9 mouse cellular contexts compared by ENCODE assay signal in the genomic region with DNA sequence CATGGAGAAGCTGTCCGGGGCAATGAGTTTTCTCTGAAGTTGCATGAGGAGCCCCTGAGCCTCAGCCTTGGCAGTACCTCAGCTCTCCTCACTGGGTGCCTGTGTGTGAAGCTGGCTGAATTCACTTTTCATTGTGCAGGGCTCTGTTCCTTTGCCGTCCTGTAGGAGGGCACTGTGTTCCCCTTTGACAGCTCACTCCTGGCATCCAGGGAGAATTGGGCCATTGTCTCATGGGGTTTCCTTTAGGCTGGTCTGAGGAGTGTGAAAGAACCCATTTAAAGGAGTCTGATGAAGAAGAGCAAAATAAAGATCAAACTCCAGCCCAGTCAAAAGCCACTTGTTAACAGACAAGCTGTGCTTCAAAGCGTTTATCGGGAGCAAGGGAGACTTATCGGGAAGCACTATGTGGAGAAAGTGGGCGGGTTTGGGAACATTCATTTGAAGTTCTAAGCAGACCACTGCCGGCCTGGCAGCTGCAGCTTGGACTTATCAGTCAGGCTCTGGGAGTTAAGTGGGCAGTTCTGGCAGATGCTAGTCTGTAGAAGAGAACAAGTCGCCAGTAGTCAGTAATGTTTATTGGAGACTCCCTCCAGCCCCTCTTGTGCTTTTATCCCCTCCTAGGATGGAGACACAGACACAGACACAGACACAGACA. TPM values are rescaled to one million over a fixed set of nuclear protein-coding genes. Genes with fewer than 3 reads are reported as not detected.
DNase-seq lines count a peak whose midpoint lies in the region; ATAC-seq lines count a peak whose summit lies in the region.
"Had no signal": no experiment of that assay in that cellular context is flagged by ENCODE, and none has a peak within 500 bp of the region (broad histone marks: within the 10 kb centered on the region; RNA-seq: fewer than 3 reads in every experiment).

No protein-coding gene starts in this region.

- no peak overlapping the region for H3K4me3 ChIP-seq in forebrain, embryonic 13.5 days
- H3K4me3 ChIP-seq in midbrain, embryonic 14.5 days (replicated peaks; ENCODE audit: low read depth, low read length), result no peak overlapping the region

- 18% methylated on average over 8 of the region's 8 CpGs for WGBS in forebrain, embryonic 13.5 days
- 10% methylated on average over 8 of the region's 8 CpGs for WGBS in midbrain, embryonic 14.5 days

- H3K4me2 ChIP-seq in forebrain, embryonic 13.5 days, result no peak overlapping the region
- no peak overlapping the region for H3K4me2 ChIP-seq in midbrain, embryonic 14.5 days (ENCODE audit: low read length)

- no peaks in the 10 kb centered on the region for H3K36me3 ChIP-seq in forebrain, embryonic 13.5 days (ENCODE audit: poor library complexity, severe bottlenecking)
- H3K36me3 ChIP-seq in midbrain, embryonic 14.5 days (ENCODE audit: control insufficient read depth, insufficient read depth, low read length), result no peaks in the 10 kb centered on the region

- no peaks in the 10 kb centered on the region for H3K27me3 ChIP-seq in forebrain, embryonic 13.5 days
- no peaks in the 10 kb centered on the region for H3K27me3 ChIP-seq in midbrain, embryonic 14.5 days (ENCODE audit: control insufficient read depth, insufficient read depth, low read length)

- no peak overlapping the region for H3K27ac ChIP-seq in forebrain, embryonic 13.5 days
- no peak overlapping the region for H3K27ac ChIP-seq in midbrain, embryonic 14.5 days (replicated peaks; ENCODE audit: low read depth, low read length)
- H3K27ac ChIP-seq: liver, embryonic 14.5 days had no signal

- no peaks in the 10 kb centered on the region for H3K9me3 ChIP-seq in forebrain, embryonic 13.5 days (replicated peaks)
- no peaks in the 10 kb centered on the region for H3K9me3 ChIP-seq in midbrain, embryonic 14.5 days (ENCODE audit: control insufficient read depth, low read length)

- peak; percentile 75 for ATAC-seq in forebrain, embryonic 13.5 days
- ATAC-seq in midbrain, embryonic 14.5 days (ENCODE audit: low FRiP score, low TSS enrichment), result peak; percentile 68; the same call in 1 of the 2 replicates
- ATAC-seq in frontal cortex, adult (ENCODE audit: low TSS enrichment), result no peak

- peaks cover 9% of the 10 kb centered on the region for H3K4me1 ChIP-seq in forebrain, embryonic 13.5 days
- peaks cover 4% of the 10 kb centered on the region; the same call in 1 of the 2 replicates for H3K4me1 ChIP-seq in midbrain, embryonic 14.5 days (ENCODE audit: control insufficient read depth, insufficient read depth, low read length)

- DNase-seq in kidney, postnatal 10 days, result peak; percentile 10
- DNase-seq in kidney, adult 18-20 months, result no peak
- DNase-seq in embryo, embryonic 10 days (ENCODE audit: low spot score), result peak; percentile 48
- peak; percentile 54 for DNase-seq in midbrain, embryonic 14.5 days
- no peak for DNase-seq in frontal cortex, postnatal 14 days (ENCODE audit: low spot score in 2 of 2)
- DNase-seq in frontal cortex, postnatal 10 days (ENCODE audit: low spot score in 2 of 2), result no peak

- no peak overlapping the region for H3K9ac ChIP-seq in forebrain, embryonic 13.5 days
- no peak overlapping the region for H3K9ac ChIP-seq in midbrain, embryonic 14.5 days (replicated peaks; ENCODE audit: low read length)
- H3K9ac ChIP-seq: liver, embryonic 14.5 days had no signal

RNA-seq across cellular contexts. Expression of a gene that starts 40.2 kb away (rescaled TPM):
- 5.8 and 9.1 TPM in 2 replicates for polyA plus RNA-seq in forebrain, embryonic 13.5 days (2015; fragmentation: Nextera tagmentation; extraction: Ambion mirVana)
- polyA plus RNA-seq in midbrain, embryonic 14.5 days (2014; fragmentation: Nextera tagmentation; extraction: Ambion mirVana), result 10.2 and 12.3 TPM in 2 replicates

Comparison
In these comparisons a context has a peak if more than half of its experiments do, and no peak if none do; other contexts are left out.
1. DNase-seq: peak in kidney, postnatal 10 days (single experiment), embryo, embryonic 10 days (single experiment) and midbrain, embryonic 14.5 days (single experiment); none in kidney, adult 18-20 months (single experiment), frontal cortex, postnatal 14 days (0 of 2) and frontal cortex, postnatal 10 days (0 of 2).